Mouse (Mus musculus): Measurements from ENCODE around the gene Slc35f1.

DNA sequence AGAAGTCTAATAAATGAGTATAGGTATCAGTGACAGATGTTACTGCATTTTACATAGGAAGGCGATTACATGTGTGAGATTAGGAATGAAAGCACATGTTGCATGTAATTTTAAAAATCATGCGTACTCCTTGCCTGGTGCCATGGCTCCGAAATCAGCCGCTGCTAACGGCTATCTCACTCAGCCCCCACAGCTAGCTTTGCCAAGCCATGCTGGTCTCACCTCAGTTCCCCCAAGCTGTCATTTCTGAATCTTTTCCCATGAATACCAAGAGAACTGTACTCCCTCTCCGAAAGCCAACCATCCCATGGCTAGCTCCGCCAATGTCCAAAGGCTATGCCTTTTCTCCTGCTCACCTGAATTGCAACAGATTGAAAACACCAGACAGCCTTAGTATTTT, 310.8 kb downstream of the Slc35f1 start:
- TF ChIP-seq CTCF (conservative IDR thresholded peaks at IDR 0.05; ENCODE audit: low read length) (no peak), POU5F1 (IDR thresholded peaks at IDR 0.05; ENCODE audit: borderline replicate concordance, low read length) (no peak), NANOG (IDR thresholded peaks at IDR 0.05; ENCODE audit: borderline replicate concordance, low read length) (no peak)

Measured in E14TG2a.4 (cell line).